Mouse (Mus musculus) megakaryocyte-erythroid progenitor cell, adult 5-6 weeks (primary cell): Measurements from ENCODE around the gene Olfr1155. TPM values are rescaled to one million over a fixed set of nuclear protein-coding genes. Genes with fewer than 3 reads are reported as not detected.

Source experiments
- ATAC-seq: replicated peaks from 2 replicates; pipeline ENCODE4 v1.8.0; 2016; ENCODE audit warnings: mild to moderate bottlenecking, inconsistent platforms; ENCODE audit not compliant: severe bottlenecking, poor library complexity, low FRiP score, low TSS enrichment
- total RNA-seq, 2 experiments: library from RNA; stranded (forward) in 1 of 2; stranded (reverse) in 1 of 2; fragments of 200-1000, 215-1000 nt in 1 of 2; fragments of >200 nt in 1 of 2; fragmentation: Nextera tagmentation in 1 of 2; gene quantifications; 2 replicates each; pipeline ENCODE4 v1.2.3; 2014 to 2017

Gene Olfr1155
- total RNA-seq (2014; fragmentation: Nextera tagmentation) (not detected in 2 replicates), total RNA-seq (2017) (not detected in 2 replicates)

- ATAC-seq, result no peak
Measured at GRCm38 (mm10) chr2:87945037-87945436, at the start of gene Olfr1155. Gene Olfr1155, minus strand, starts transcription at chr2:87945137.

- ATAC-seq, result no peak
Measured at GRCm38 (mm10) chr2:87989813-87990212, 44.9 kb upstream of the Olfr1155 start, which contains the start of gene Olfr1158. Gene Olfr1158, plus strand, starts transcription at chr2:87990113.

- ATAC-seq, result no peak
Measured at GRCm38 (mm10) chr2:87974563-87974962, 29.6 kb upstream of the Olfr1155 start, which contains the start of gene Olfr74. Gene Olfr74, minus strand, starts transcription at chr2:87974663.

- no peak for ATAC-seq
Measured at GRCm38 (mm10) chr2:87968199-87968598, 23.3 kb upstream of the Olfr1155 start, which contains the start of gene Olfr1157. Gene Olfr1157, minus strand, starts transcription at chr2:87968299.

GRCm38 (mm10) chr2:87953000-87953399, 8.1 kb upstream of the Olfr1155 start, which contains the start of gene Olfr1156:
Gene Olfr1156, minus strand, starts transcription at chr2:87953100.
- ATAC-seq, result no peak

- no peak for ATAC-seq
Measured at GRCm38 (mm10) chr2:87905066-87905465, 39.9 kb downstream of the Olfr1155 start, which contains the start of gene Olfr1154. Gene Olfr1154, minus strand, starts transcription at chr2:87905166.

- ATAC-seq, result no peak
Measured at GRCm38 (mm10) chr2:87894662-87895061, 50.3 kb downstream of the Olfr1155 start, which contains the start of gene Olfr1153. Gene Olfr1153, plus strand, starts transcription at chr2:87894962.

Other genes starting within 250 kb of the Olfr1155 start
- not detected in 2 replicates for gene Olfr1137, start 232.0 kb downstream of the Olfr1155 start, total RNA-seq (2014; fragmentation: Nextera tagmentation)
- not detected in 2 replicates for gene Olfr1137, start 232.0 kb downstream of the Olfr1155 start, total RNA-seq (2017)
- not detected in 2 replicates for gene Olfr1138, start 205.2 kb downstream of the Olfr1155 start, total RNA-seq (2014; fragmentation: Nextera tagmentation)
- gene Olfr1138, start 205.2 kb downstream of the Olfr1155 start, total RNA-seq (2017), result not detected in 2 replicates
- gene Olfr1140, start 201.4 kb downstream of the Olfr1155 start, total RNA-seq (2014; fragmentation: Nextera tagmentation), result not detected in 2 replicates
- gene Olfr1140, start 201.4 kb downstream of the Olfr1155 start, total RNA-seq (2017), result not detected in 2 replicates
- gene Olfr1141, start 191.1 kb downstream of the Olfr1155 start, total RNA-seq (2014; fragmentation: Nextera tagmentation), result not detected in 2 replicates
- not detected in 2 replicates for gene Olfr1141, start 191.1 kb downstream of the Olfr1155 start, total RNA-seq (2017)
- not detected in 2 replicates for gene Olfr152, start 165.7 kb downstream of the Olfr1155 start, total RNA-seq (2014; fragmentation: Nextera tagmentation)
- gene Olfr152, start 165.7 kb downstream of the Olfr1155 start, total RNA-seq (2017), result not detected in 2 replicates
- gene Olfr1143, start 144.5 kb downstream of the Olfr1155 start, total RNA-seq (2014; fragmentation: Nextera tagmentation), result not detected in 2 replicates
- not detected in 2 replicates for gene Olfr1143, start 144.5 kb downstream of the Olfr1155 start, total RNA-seq (2017)
- gene Olfr1145, start 135.3 kb downstream of the Olfr1155 start, total RNA-seq (2014; fragmentation: Nextera tagmentation), result not detected in 2 replicates
- gene Olfr1145, start 135.3 kb downstream of the Olfr1155 start, total RNA-seq (2017), result not detected in 2 replicates
- not detected in 2 replicates for gene Olfr1148, start 114.6 kb downstream of the Olfr1155 start, total RNA-seq (2014; fragmentation: Nextera tagmentation)
- not detected in 2 replicates for gene Olfr1148, start 114.6 kb downstream of the Olfr1155 start, total RNA-seq (2017)
- not detected in 2 replicates for gene Olfr1150-ps1, start 101.1 kb downstream of the Olfr1155 start, total RNA-seq (2014; fragmentation: Nextera tagmentation)
- gene Olfr1150-ps1, start 101.1 kb downstream of the Olfr1155 start, total RNA-seq (2017), result not detected in 2 replicates
- not detected in 2 replicates for gene Olfr1151, start 89.3 kb downstream of the Olfr1155 start, total RNA-seq (2014; fragmentation: Nextera tagmentation)
- gene Olfr1151, start 89.3 kb downstream of the Olfr1155 start, total RNA-seq (2017), result not detected in 2 replicates
- not detected in 2 replicates for gene Olfr1152, start 78.6 kb downstream of the Olfr1155 start, total RNA-seq (2014; fragmentation: Nextera tagmentation)
- not detected in 2 replicates for gene Olfr1152, start 78.6 kb downstream of the Olfr1155 start, total RNA-seq (2017)
- gene Olfr1153, start 50.2 kb downstream of the Olfr1155 start, total RNA-seq (2014; fragmentation: Nextera tagmentation), result not detected in 2 replicates
- gene Olfr1153, start 50.2 kb downstream of the Olfr1155 start, total RNA-seq (2017), result not detected in 2 replicates
- not detected in 2 replicates for gene Olfr1154, start 40.0 kb downstream of the Olfr1155 start, total RNA-seq (2014; fragmentation: Nextera tagmentation)
- gene Olfr1154, start 40.0 kb downstream of the Olfr1155 start, total RNA-seq (2017), result not detected in 2 replicates
- gene Olfr1156, start 8.0 kb upstream of the Olfr1155 start, total RNA-seq (2014; fragmentation: Nextera tagmentation), result not detected in 2 replicates
- not detected in 2 replicates for gene Olfr1156, start 8.0 kb upstream of the Olfr1155 start, total RNA-seq (2017)
- gene Olfr1157, start 23.2 kb upstream of the Olfr1155 start, total RNA-seq (2014; fragmentation: Nextera tagmentation), result not detected in 2 replicates
- gene Olfr1157, start 23.2 kb upstream of the Olfr1155 start, total RNA-seq (2017), result not detected in 2 replicates
- not detected in 2 replicates for gene Olfr74, start 29.5 kb upstream of the Olfr1155 start, total RNA-seq (2014; fragmentation: Nextera tagmentation)
- not detected in 2 replicates for gene Olfr74, start 29.5 kb upstream of the Olfr1155 start, total RNA-seq (2017)
- gene Olfr1158, start 45.0 kb upstream of the Olfr1155 start, total RNA-seq (2014; fragmentation: Nextera tagmentation), result not detected in 2 replicates
- not detected in 2 replicates for gene Olfr1158, start 45.0 kb upstream of the Olfr1155 start, total RNA-seq (2017)
- gene Olfr1160, start 63.1 kb upstream of the Olfr1155 start, total RNA-seq (2014; fragmentation: Nextera tagmentation), result not detected in 2 replicates
- gene Olfr1160, start 63.1 kb upstream of the Olfr1155 start, total RNA-seq (2017), result not detected in 2 replicates
- not detected in 2 replicates for gene Olfr1161, start 77.6 kb upstream of the Olfr1155 start, total RNA-seq (2014; fragmentation: Nextera tagmentation)
- gene Olfr1161, start 77.6 kb upstream of the Olfr1155 start, total RNA-seq (2017), result not detected in 2 replicates
- gene Olfr73, start 92.6 kb upstream of the Olfr1155 start, total RNA-seq (2014; fragmentation: Nextera tagmentation), result not detected in 2 replicates
- not detected in 2 replicates for gene Olfr73, start 92.6 kb upstream of the Olfr1155 start, total RNA-seq (2017)
- not detected in 2 replicates for gene Olfr1162, start 106.0 kb upstream of the Olfr1155 start, total RNA-seq (2014; fragmentation: Nextera tagmentation)
- not detected in 2 replicates for gene Olfr1162, start 106.0 kb upstream of the Olfr1155 start, total RNA-seq (2017)
- gene Olfr1163, start 126.7 kb upstream of the Olfr1155 start, total RNA-seq (2014; fragmentation: Nextera tagmentation), result not detected in 2 replicates
- gene Olfr1163, start 126.7 kb upstream of the Olfr1155 start, total RNA-seq (2017), result not detected in 2 replicates
- not detected in 2 replicates for gene Olfr1164, start 148.8 kb upstream of the Olfr1155 start, total RNA-seq (2014; fragmentation: Nextera tagmentation)
- gene Olfr1164, start 148.8 kb upstream of the Olfr1155 start, total RNA-seq (2017), result not detected in 2 replicates
- not detected in 2 replicates for gene Olfr1166, start 183.1 kb upstream of the Olfr1155 start, total RNA-seq (2014; fragmentation: Nextera tagmentation)
- not detected in 2 replicates for gene Olfr1166, start 183.1 kb upstream of the Olfr1155 start, total RNA-seq (2017)
- gene Olfr1167, start 210.1 kb upstream of the Olfr1155 start, total RNA-seq (2014; fragmentation: Nextera tagmentation), result not detected in 2 replicates
- gene Olfr1167, start 210.1 kb upstream of the Olfr1155 start, total RNA-seq (2017), result not detected in 2 replicates
- gene Olfr1168, start 236.7 kb upstream of the Olfr1155 start, total RNA-seq (2014; fragmentation: Nextera tagmentation), result not detected in 2 replicates
- gene Olfr1168, start 236.7 kb upstream of the Olfr1155 start, total RNA-seq (2017), result not detected in 2 replicates